In the genomic region with DNA sequence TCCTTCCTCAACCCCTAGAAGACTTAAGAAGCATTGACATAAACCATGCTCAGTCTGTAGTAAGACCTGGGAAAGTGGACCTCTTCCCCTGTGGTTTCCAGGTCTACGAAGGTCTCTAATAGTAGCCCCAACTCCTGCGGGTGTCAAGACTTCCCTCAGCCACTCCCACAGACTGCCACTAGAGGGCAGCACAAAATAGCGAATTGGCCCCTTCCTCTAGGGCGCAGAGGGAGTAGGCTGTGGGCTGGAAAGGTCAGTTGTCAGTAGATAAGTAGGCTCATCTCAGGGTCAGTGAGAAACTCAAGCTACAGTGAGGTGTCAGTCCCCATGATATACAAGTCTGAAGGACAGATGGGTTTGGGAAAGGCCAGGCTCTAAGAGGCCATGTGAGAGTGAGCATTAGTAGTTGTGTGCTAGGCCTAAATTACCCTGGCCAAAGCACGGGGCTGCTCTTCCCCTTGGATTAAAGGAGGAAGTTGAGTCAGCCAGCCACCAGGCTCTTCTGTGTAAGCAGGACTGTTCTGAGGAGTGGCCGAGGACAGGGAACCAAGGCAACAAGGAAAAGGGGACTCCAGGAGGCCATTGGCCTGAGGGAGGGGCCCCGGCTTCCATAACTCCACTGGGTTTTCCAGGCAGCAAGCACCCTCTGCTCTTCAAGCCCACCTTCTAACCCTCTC, we compare ENCODE assay signal across 7 mouse cellular contexts. TPM values are rescaled to one million over a fixed set of nuclear protein-coding genes. Genes with fewer than 3 reads are reported as not detected.
DNase-seq lines count a peak whose midpoint lies in the region; ATAC-seq and TF ChIP-seq lines count a peak whose summit lies in the region.

No protein-coding gene starts in this region.

- no peak for TF ChIP-seq POLR2A in small intestine, adult 2 months (IDR thresholded peaks at IDR 0.05; ENCODE audit: low read depth, low read length)

- H3K27me3 ChIP-seq in intestine, embryonic 14.5 days (replicated peaks; ENCODE audit: control insufficient read depth, insufficient read depth, low read length) = peaks cover 26% of the 10 kb centered on the region
- H3K27me3 ChIP-seq in midbrain, embryonic 13.5 days = no peaks in the 10 kb centered on the region
- peaks cover 25% of the 10 kb centered on the region for H3K27me3 ChIP-seq in small intestine, adult 2 months (ENCODE audit: control insufficient read depth, insufficient read depth, low read length)

- no peaks in the 10 kb centered on the region for H3K36me3 ChIP-seq in intestine, embryonic 14.5 days (ENCODE audit: control insufficient read depth, insufficient read depth, low read length)
- peaks cover 6% of the 10 kb centered on the region; the same call in 1 of the 2 replicates for H3K36me3 ChIP-seq in midbrain, embryonic 13.5 days
- H3K36me3 ChIP-seq in small intestine, adult 2 months (ENCODE audit: control insufficient read depth, insufficient read depth, low read length) = no peaks in the 10 kb centered on the region

- TF ChIP-seq CTCF in small intestine, adult 2 months (IDR thresholded peaks at IDR 0.05; ENCODE audit: extremely low read depth, insufficient read length, insufficient replicate concordance, low read depth, low read length) = peak; percentile 97; the same call in 1 of the 2 replicates

- H3K27ac ChIP-seq in intestine, embryonic 14.5 days (ENCODE audit: low read depth) = no peak overlapping the region
- peak overlapping the region; percentile 93 for H3K27ac ChIP-seq in midbrain, embryonic 13.5 days
- H3K27ac ChIP-seq in small intestine, adult 2 months (ENCODE audit: insufficient read depth, low read depth, low read length) = no peak overlapping the region

- no peaks in the 10 kb centered on the region for H3K9me3 ChIP-seq in intestine, embryonic 14.5 days (ENCODE audit: control insufficient read depth, low read length)
- peaks cover 3% of the 10 kb centered on the region; the same call in 1 of the 2 replicates for H3K9me3 ChIP-seq in midbrain, embryonic 13.5 days

- no peak overlapping the region for H3K9ac ChIP-seq in intestine, embryonic 14.5 days (ENCODE audit: low read length)
- peak overlapping the region; percentile 87 for H3K9ac ChIP-seq in midbrain, embryonic 13.5 days (replicated peaks)

- intact Hi-C loops in gastrocnemius, postnatal 14 days (cut with DNase I; ENCODE audit: low total_unique reads) = loop anchor here (5.0 kb wide), 3 partner anchors 35 to 285 kb away; no protein-coding TSS in a partner anchor
- intact Hi-C loops in left cerebral cortex, postnatal 4 days (cut with DNase I) = loop anchor here (5.0 kb wide), 1 partner anchor 150 kb away; no protein-coding TSS in a partner anchor

- H3K4me3 ChIP-seq in intestine, embryonic 14.5 days (ENCODE audit: low read depth, low read length) = no peak overlapping the region
- peak overlapping the region; percentile 70 for H3K4me3 ChIP-seq in midbrain, embryonic 13.5 days (replicated peaks)
- H3K4me3 ChIP-seq in small intestine, adult 2 months (ENCODE audit: low read depth, low read length) = no peak overlapping the region

- 22% methylated on average over 7 of the region's 7 CpGs for WGBS in intestine, embryonic 14.5 days
- 21% methylated on average over 7 of the region's 7 CpGs for WGBS in midbrain, embryonic 13.5 days
- WGBS in small intestine, adult 2 months = 25% methylated on average over 7 of the region's 7 CpGs

- ATAC-seq in intestine, embryonic 14.5 days (replicated peaks; ENCODE audit: low FRiP score, low TSS enrichment, low read depth) = peak; percentile 51
- peak; percentile 24 for ATAC-seq in midbrain, embryonic 13.5 days

- DNase-seq in adrenal gland, adult 18-20 months (ENCODE audit: low spot score in 2 of 2) = peak; percentile 85 to 86
- peak; percentile 76 to 91 for DNase-seq in cerebellum, postnatal 4 days (ENCODE audit: low spot score in 2 of 2)
- DNase-seq in gastrocnemius, postnatal 14 days = peak; percentile 82
- peak; percentile 92 for DNase-seq in intestine, embryonic 14.5 days (ENCODE audit: low spot score)
- peak; percentile 86 for DNase-seq in left cerebral cortex, postnatal 4 days

- H3K4me2 ChIP-seq in intestine, embryonic 14.5 days (ENCODE audit: low read length) = no peak overlapping the region
- peak overlapping the region; percentile 54 for H3K4me2 ChIP-seq in midbrain, embryonic 13.5 days (replicated peaks)

- no peaks in the 10 kb centered on the region for H3K4me1 ChIP-seq in intestine, embryonic 14.5 days (replicated peaks; ENCODE audit: control insufficient read depth, insufficient read depth, low read length)
- peaks cover 44% of the 10 kb centered on the region for H3K4me1 ChIP-seq in midbrain, embryonic 13.5 days (replicated peaks)
- no peaks in the 10 kb centered on the region; the same call in 1 of the 2 replicates for H3K4me1 ChIP-seq in small intestine, adult 2 months (ENCODE audit: control insufficient read depth, insufficient read depth, insufficient read length, low read length)

RNA-seq across cellular contexts. Expression of a gene that starts 9.5 kb away (rescaled TPM):
- total RNA-seq in adrenal gland, adult 18-20 months (2021) = not detected
- not detected for total RNA-seq in gastrocnemius, postnatal 14 days (2021)
- polyA plus RNA-seq in intestine, embryonic 14.5 days (2014; fragmentation: Nextera tagmentation; extraction: Ambion mirVana) = not detected in 2 replicates
- total RNA-seq in left cerebral cortex, postnatal 4 days (2021) = not detected
- not detected in 2 replicates for polyA plus RNA-seq in midbrain, embryonic 13.5 days (2015; fragmentation: Nextera tagmentation; extraction: Ambion mirVana)
- polyA plus RNA-seq in small intestine, adult 2 months (2012; rRNA removed) = not detected in 2 replicates

RNA-seq across cellular contexts. Expression of a gene that starts 24.5 kb away (rescaled TPM):
- 10 to 100 TPM; 17.1 to 63.4 TPM for total RNA-seq in adrenal gland, adult 18-20 months (2021)
- total RNA-seq in gastrocnemius, postnatal 14 days (2021) = 10 to 100 TPM; 12.5 to 14.2 TPM
- 1.5 and 1.8 TPM in 2 replicates for polyA plus RNA-seq in intestine, embryonic 14.5 days (2014; fragmentation: Nextera tagmentation; extraction: Ambion mirVana)
- 100 to 1,000 TPM; 165 to 167 TPM for total RNA-seq in left cerebral cortex, postnatal 4 days (2021)
- 48.3 and 52.6 TPM in 2 replicates for polyA plus RNA-seq in midbrain, embryonic 13.5 days (2015; fragmentation: Nextera tagmentation; extraction: Ambion mirVana)
- polyA plus RNA-seq in small intestine, adult 2 months (2012; rRNA removed) = 2.2 and 4.1 TPM in 2 replicates

RNA-seq across cellular contexts. Expression of a gene that starts 25.2 kb away (rescaled TPM):
- total RNA-seq in adrenal gland, adult 18-20 months (2021) = under 1 TPM; 0.13 to 0.50 TPM
- not detected for total RNA-seq in gastrocnemius, postnatal 14 days (2021)
- polyA plus RNA-seq in intestine, embryonic 14.5 days (2014; fragmentation: Nextera tagmentation; extraction: Ambion mirVana) = 0.86 and 1.2 TPM in 2 replicates
- total RNA-seq in left cerebral cortex, postnatal 4 days (2021) = 10 to 100 TPM; 74.3 to 84.4 TPM
- 5.3 and 8.5 TPM in 2 replicates for polyA plus RNA-seq in midbrain, embryonic 13.5 days (2015; fragmentation: Nextera tagmentation; extraction: Ambion mirVana)
- not detected in 2 replicates for polyA plus RNA-seq in small intestine, adult 2 months (2012; rRNA removed)

RNA-seq across cellular contexts. Expression of a gene that starts 29.7 kb away (rescaled TPM):
- total RNA-seq in adrenal gland, adult 18-20 months (2021) = 10 to 100 TPM; 75.4 to 85.9 TPM
- total RNA-seq in gastrocnemius, postnatal 14 days (2021) = 10 to 100 TPM; 28.0 to 33.6 TPM
- polyA plus RNA-seq in intestine, embryonic 14.5 days (2014; fragmentation: Nextera tagmentation; extraction: Ambion mirVana) = 277 and 280 TPM in 2 replicates
- total RNA-seq in left cerebral cortex, postnatal 4 days (2021) = 10 to 100 TPM; 71.1 to 79.7 TPM
- polyA plus RNA-seq in midbrain, embryonic 13.5 days (2015; fragmentation: Nextera tagmentation; extraction: Ambion mirVana) = 224 and 241 TPM in 2 replicates
- polyA plus RNA-seq in small intestine, adult 2 months (2012; rRNA removed) = 101 and 199 TPM in 2 replicates

RNA-seq across cellular contexts. Expression of a gene that starts 39.8 kb away (rescaled TPM):
- total RNA-seq in adrenal gland, adult 18-20 months (2021) = 10 to 100 TPM in 1 of 2 experiments, 1 to 10 TPM in 1; 9.8 to 11.8 TPM
- 1 to 10 TPM; 6.1 to 8.5 TPM for total RNA-seq in gastrocnemius, postnatal 14 days (2021)
- polyA plus RNA-seq in intestine, embryonic 14.5 days (2014; fragmentation: Nextera tagmentation; extraction: Ambion mirVana) = 19.0 and 19.5 TPM in 2 replicates
- total RNA-seq in left cerebral cortex, postnatal 4 days (2021) = 10 to 100 TPM; 31.5 to 41.2 TPM
- polyA plus RNA-seq in midbrain, embryonic 13.5 days (2015; fragmentation: Nextera tagmentation; extraction: Ambion mirVana) = 26.8 and 28.5 TPM in 2 replicates
- 1.3 and 3.6 TPM in 2 replicates for polyA plus RNA-seq in small intestine, adult 2 months (2012; rRNA removed)

Comparison
In these comparisons a context has a peak if more than half of its experiments do, and no peak if none do; other contexts are left out.
1. RNA of a gene that starts 25.2 kb away (total RNA-seq): 74.3 to 84.4 TPM in left cerebral cortex, postnatal 4 days; 0.13 to 0.50 TPM in adrenal gland, adult 18-20 months and not detected in gastrocnemius, postnatal 14 days; every median in the first group is over 10 times any median in the second.
2. Peak in every context shown above with its lines, with median percentiles within 50 percentile points of each other: DNase-seq.